Mouse (Mus musculus) gastrocnemius, adult 18-20 months (tissue): ENCODE measurements around the gene Mpv17. TPM values are rescaled to one million over a fixed set of nuclear protein-coding genes. Genes with fewer than 3 reads are reported as not detected.
A peak's percentile ranks its signal among the peaks of the same experiment; 100 is the strongest.

ENCODE experiments used
- DNase-seq: peaks from one replicate; pipeline ENCODE4 v3.0.0; 2021; ENCODE audit warnings: low spot score
- total RNA-seq, 2 experiments: library from RNA; stranded (reverse); gene quantifications; 2 replicates each; pipeline ENCODE4 v1.2.3; 2021

Gene Mpv17
- total RNA-seq, 2 experiments from 2014 or later, result 18.8 to 22.0 TPM

GRCm38 (mm10) chr5:31188223-31188840 lies 34.3 kb upstream of the Mpv17 start:
- DNase-seq, result no peak

- no peak for DNase-seq
These were observed 29.6 kb upstream of the Mpv17 start for GRCm38 (mm10) chr5:31183678-31184077.

GRCm38 (mm10) chr5:31181183-31181770 lies 27.2 kb upstream of the Mpv17 start:
- DNase-seq, result no peak

- peak; percentile 95 for DNase-seq
These were observed 25.9 kb upstream of the Mpv17 start, which contains the start of the genes Gm29609 and Gtf3c2 for GRCm38 (mm10) chr5:31179766-31180630. Gm29609 (minus strand) TSS chr5:31179911. Gtf3c2 (minus strand) TSS chr5:31180144.

- no peak for DNase-seq
These were observed 25.3 kb upstream of the Mpv17 start for GRCm38 (mm10) chr5:31179301-31179765.

GRCm38 (mm10) chr5:31168630-31169029 lies 14.6 kb upstream of the Mpv17 start:
- DNase-seq, result no peak

GRCm38 (mm10) chr5:31164878-31165277 lies 10.8 kb upstream of the Mpv17 start:
- DNase-seq, result no peak

- no peak for DNase-seq
These were observed 8.4 kb upstream of the Mpv17 start for GRCm38 (mm10) chr5:31162462-31162861.

- DNase-seq, result peak; percentile 59
These were observed 417 bp downstream of the Mpv17 start for GRCm38 (mm10) chr5:31153516-31154151.

GRCm38 (mm10) chr5:31151746-31152145 lies 2.3 kb downstream of the Mpv17 start:
- no peak for DNase-seq

GRCm38 (mm10) chr5:31149781-31150180 lies 4.3 kb downstream of the Mpv17 start:
- DNase-seq, result no peak

GRCm38 (mm10) chr5:31138968-31139425 lies 15.1 kb downstream of the Mpv17 start:
- no peak for DNase-seq

- no peak for DNase-seq
These were observed 15.6 kb downstream of the Mpv17 start, which contains the start of gene Ucn for GRCm38 (mm10) chr5:31138241-31138967. Ucn (minus strand) TSS chr5:31138829.

GRCm38 (mm10) chr5:31137658-31138057 lies 16.4 kb downstream of the Mpv17 start:
- no peak for DNase-seq

- no peak for DNase-seq
These were observed 17.2 kb downstream of the Mpv17 start for GRCm38 (mm10) chr5:31136730-31137424.

- no peak for DNase-seq
These were observed 28.0 kb downstream of the Mpv17 start for GRCm38 (mm10) chr5:31126050-31126449.

- no peak for DNase-seq
These were observed 30.6 kb downstream of the Mpv17 start for GRCm38 (mm10) chr5:31123481-31123880.

- no peak for DNase-seq
These were observed 32.9 kb downstream of the Mpv17 start for GRCm38 (mm10) chr5:31121111-31121510.

- DNase-seq, result no peak
These were observed 37.1 kb downstream of the Mpv17 start for GRCm38 (mm10) chr5:31116912-31117311.

GRCm38 (mm10) chr5:31116354-31116753 lies 37.7 kb downstream of the Mpv17 start, which contains the start of gene Trim54:
Trim54 (plus strand) TSS chr5:31116712.
- DNase-seq, result peak; percentile 85
